Mouse (Mus musculus): ENCODE results near the gene Lancl2. TPM values are rescaled to one million over a fixed set of nuclear protein-coding genes. Genes with fewer than 3 reads are reported as not detected.

The Lancl2 gene
- polyA plus RNA-seq, 1 experiment from 2014 or later = 59.3 TPM

DNA sequence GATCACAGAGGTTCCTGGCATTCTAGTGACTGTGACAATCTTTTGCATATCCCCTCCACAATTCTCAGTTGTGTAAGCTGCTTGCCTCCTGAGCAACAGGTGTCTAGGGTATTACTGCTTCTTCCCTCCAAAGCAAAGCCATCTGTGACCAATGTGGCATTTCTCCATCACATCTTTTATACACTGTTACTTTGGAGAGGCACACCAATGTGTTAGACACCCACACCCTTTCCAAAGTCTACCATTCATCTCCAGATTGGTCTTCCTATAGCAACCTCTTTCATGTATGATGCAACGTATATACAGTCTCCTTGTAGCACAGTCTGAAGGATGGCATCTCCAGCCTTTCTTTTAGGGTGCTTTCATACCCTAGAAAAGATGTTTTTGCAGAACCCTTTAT, 80.3 kb downstream of the Lancl2 start:
- ATAC-seq (ENCODE audit: low FRiP score) = no peak
- no peak overlapping the region for H3K4me2 ChIP-seq
- H3K27me3 ChIP-seq (ENCODE audit: control insufficient read depth, insufficient read depth, low read length) = no peaks in the 10 kb centered on the region
- H3K4me1 ChIP-seq (ENCODE audit: control insufficient read depth, insufficient read depth, low read length) = no peaks in the 10 kb centered on the region
- no peak for DNase-seq (ENCODE audit: low spot score, missing footprints)
- H3K27ac ChIP-seq (ENCODE audit: low read depth, low read length) = no peak overlapping the region
- H3K36me3 ChIP-seq (ENCODE audit: control insufficient read depth, insufficient read depth, low read length) = no peaks in the 10 kb centered on the region
- 96% methylated on average over 1 of the region's 1 CpGs for WGBS
- no peak overlapping the region for H3K4me3 ChIP-seq (ENCODE audit: low read depth, low read length)
- no peak overlapping the region for H3K9ac ChIP-seq (ENCODE audit: low read length)
- no peaks in the 10 kb centered on the region for H3K9me3 ChIP-seq (ENCODE audit: control insufficient read depth, low read length)

DNA sequence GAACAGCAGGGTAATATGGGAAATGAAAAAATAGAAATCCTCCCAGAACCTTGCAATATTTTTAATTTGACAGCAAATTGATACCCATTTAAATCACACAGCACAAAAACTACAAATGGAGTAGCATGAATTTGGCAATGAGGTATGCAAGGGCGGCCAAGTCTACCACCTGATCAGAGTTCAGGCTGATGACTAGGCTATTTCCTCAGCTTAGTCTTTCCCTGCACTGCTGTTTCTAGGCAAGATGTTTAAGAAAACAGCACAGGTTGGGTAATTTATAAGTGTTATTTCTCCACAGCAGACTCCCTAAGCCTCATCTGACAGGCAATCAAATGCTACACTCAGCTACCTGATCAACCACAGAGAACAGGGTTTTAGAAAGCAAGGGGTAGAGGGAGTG, 81.9 kb downstream of the Lancl2 start:
- 92% methylated on average over 1 of the region's 1 CpGs for WGBS
- Histone ChIP-seq H3K4me1 (ENCODE audit: control insufficient read depth, insufficient read depth, low read length) (no peaks in the 10 kb centered on the region), H3K27me3 (ENCODE audit: control insufficient read depth, insufficient read depth, low read length) (no peaks in the 10 kb centered on the region), H3K36me3 (ENCODE audit: control insufficient read depth, insufficient read depth, low read length) (no peaks in the 10 kb centered on the region), H3K9me3 (ENCODE audit: control insufficient read depth, low read length) (no peaks in the 10 kb centered on the region), H3K27ac (ENCODE audit: low read depth, low read length) (no peak overlapping the region), H3K4me2 (no peak overlapping the region), H3K4me3 (ENCODE audit: low read depth, low read length) (no peak overlapping the region), H3K9ac (ENCODE audit: low read length) (no peak overlapping the region)
- no peak for ATAC-seq (ENCODE audit: low FRiP score)
- DNase-seq (ENCODE audit: low spot score, missing footprints) = no peak

DNA sequence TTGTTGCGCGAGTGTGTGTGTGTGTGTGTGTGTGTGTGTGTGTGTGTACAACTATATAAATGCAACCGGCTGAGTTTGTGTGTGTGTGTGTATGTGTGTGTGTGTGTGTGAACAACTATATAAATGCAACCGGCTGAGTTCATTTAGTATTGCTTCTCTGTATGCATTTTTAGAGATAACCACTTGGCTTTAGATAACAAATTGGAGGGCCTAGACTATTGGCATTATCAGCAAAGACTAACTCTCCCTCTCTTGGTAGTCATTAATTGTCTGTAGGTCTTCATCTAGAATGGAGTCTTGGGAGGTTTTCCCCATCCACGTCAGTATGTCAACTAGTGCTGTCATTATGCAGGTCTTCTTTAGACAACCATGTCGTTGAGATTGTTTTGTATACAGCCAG, 85.0 kb downstream of the Lancl2 start:
- no peaks in the 10 kb centered on the region for H3K27me3 ChIP-seq (ENCODE audit: control insufficient read depth, insufficient read depth, low read length)
- no peaks in the 10 kb centered on the region for H3K9me3 ChIP-seq (ENCODE audit: control insufficient read depth, low read length)
- no peak overlapping the region for H3K4me2 ChIP-seq
- DNase-seq (ENCODE audit: low spot score, missing footprints) (no peak), ATAC-seq (ENCODE audit: low FRiP score) (no peak)
- H3K4me1 ChIP-seq (ENCODE audit: control insufficient read depth, insufficient read depth, low read length) = no peaks in the 10 kb centered on the region
- WGBS = 95% methylated on average over 6 of the region's 6 CpGs
- no peaks in the 10 kb centered on the region for H3K36me3 ChIP-seq (ENCODE audit: control insufficient read depth, insufficient read depth, low read length)
- H3K27ac ChIP-seq (ENCODE audit: low read depth, low read length) = no peak overlapping the region
- H3K4me3 ChIP-seq (ENCODE audit: low read depth, low read length) = no peak overlapping the region
- no peak overlapping the region for H3K9ac ChIP-seq (ENCODE audit: low read length)

Other genes starting within 250 kb of the Lancl2 start
- gene Ppm1k, start 167.1 kb upstream of the Lancl2 start, polyA plus RNA-seq (2014; fragmentation: Nextera tagmentation; extraction: Ambion mirVana) = 5.6 and 5.7 TPM in 2 replicates
- 2.3 and 3.2 TPM in 2 replicates for gene Herc6, start 121.5 kb upstream of the Lancl2 start, polyA plus RNA-seq (2014; fragmentation: Nextera tagmentation; extraction: Ambion mirVana)
- gene Pyurf, start 10.5 kb upstream of the Lancl2 start, polyA plus RNA-seq (2014; fragmentation: Nextera tagmentation; extraction: Ambion mirVana) = 15.7 and 17.9 TPM in 2 replicates
- gene Vopp1, start 122.6 kb downstream of the Lancl2 start, polyA plus RNA-seq (2014; fragmentation: Nextera tagmentation; extraction: Ambion mirVana) = 61.1 and 71.1 TPM in 2 replicates
- not detected in 2 replicates for gene Vmn1r21, start 147.8 kb downstream of the Lancl2 start, polyA plus RNA-seq (2014; fragmentation: Nextera tagmentation; extraction: Ambion mirVana)
- not detected in 2 replicates for gene Vmn1r22, start 205.5 kb downstream of the Lancl2 start, polyA plus RNA-seq (2014; fragmentation: Nextera tagmentation; extraction: Ambion mirVana)
- gene Vmn1r23, start 224.3 kb downstream of the Lancl2 start, polyA plus RNA-seq (2014; fragmentation: Nextera tagmentation; extraction: Ambion mirVana) = not detected in 2 replicates